Mouse (Mus musculus): ENCODE measurements around the gene Srebf2.
"Not testable (repeated sequence)": the region's sequence is repeated elsewhere in the genome, so short reads cannot be mapped to it uniquely, and the experiment has no call there.

Srebf2 gene

GRCm38 (mm10) chr15:82224602-82225215 lies 77.7 kb downstream of the Srebf2 start:
- no peak for DNase-seq (ENCODE audit: low read depth, low spot score)

DNA sequence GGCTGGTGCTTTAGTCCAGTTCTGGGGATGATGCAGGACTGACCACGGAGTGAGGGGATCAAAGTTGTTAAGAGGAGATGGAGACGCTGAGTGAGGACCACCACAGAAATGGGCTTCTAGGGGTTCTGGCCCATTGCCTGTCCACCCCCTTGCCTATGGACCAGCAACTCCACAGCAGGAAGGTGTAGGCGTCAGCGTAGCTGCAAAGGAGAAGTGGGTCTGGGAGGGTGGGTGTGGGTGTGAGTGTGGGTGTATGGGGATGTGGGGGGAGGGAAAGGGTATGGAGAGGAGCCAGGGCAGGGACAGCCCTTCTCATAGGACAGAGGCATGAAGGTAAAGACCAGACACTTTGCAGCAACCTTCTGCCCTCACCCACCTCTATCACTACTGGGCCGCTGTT lies 78.8 kb downstream of the Srebf2 start:
- no peak for DNase-seq (ENCODE audit: low read depth, low spot score)

DNA sequence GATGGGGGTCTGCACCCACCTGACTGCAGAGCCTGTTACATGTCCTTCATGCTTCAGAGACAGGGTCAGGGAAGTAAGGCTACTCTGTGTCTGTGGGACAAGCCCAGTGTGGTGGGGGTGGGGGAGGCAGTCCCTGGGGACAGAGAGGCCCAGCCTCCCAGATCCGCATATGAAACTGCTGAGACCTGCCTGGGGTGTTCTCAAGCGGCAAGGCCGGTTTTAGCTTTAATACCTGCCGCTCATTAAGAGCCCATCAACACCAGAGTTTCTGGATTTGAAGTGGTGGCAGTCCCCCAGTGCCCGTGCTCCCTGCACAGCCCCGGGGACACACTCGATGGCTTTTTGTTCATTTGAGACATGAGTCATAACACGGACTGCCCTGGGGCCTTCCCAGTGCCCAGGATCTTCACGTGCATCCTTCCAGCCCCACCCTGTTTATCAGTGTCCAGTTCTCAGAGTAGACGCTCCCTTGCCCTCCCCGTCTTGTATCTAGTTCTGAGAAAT lies 82.6 kb downstream of the Srebf2 start:
- DNase-seq (ENCODE audit: low read depth, low spot score), result no peak

- no peak for DNase-seq (ENCODE audit: low read depth, low spot score)
Observed at GRCm38 (mm10) chr15:82230098-82230611, 83.2 kb downstream of the Srebf2 start.

- DNase-seq (ENCODE audit: low read depth, low spot score), result no peak
Observed at GRCm38 (mm10) chr15:82231100-82231499, 84.1 kb downstream of the Srebf2 start.

DNA sequence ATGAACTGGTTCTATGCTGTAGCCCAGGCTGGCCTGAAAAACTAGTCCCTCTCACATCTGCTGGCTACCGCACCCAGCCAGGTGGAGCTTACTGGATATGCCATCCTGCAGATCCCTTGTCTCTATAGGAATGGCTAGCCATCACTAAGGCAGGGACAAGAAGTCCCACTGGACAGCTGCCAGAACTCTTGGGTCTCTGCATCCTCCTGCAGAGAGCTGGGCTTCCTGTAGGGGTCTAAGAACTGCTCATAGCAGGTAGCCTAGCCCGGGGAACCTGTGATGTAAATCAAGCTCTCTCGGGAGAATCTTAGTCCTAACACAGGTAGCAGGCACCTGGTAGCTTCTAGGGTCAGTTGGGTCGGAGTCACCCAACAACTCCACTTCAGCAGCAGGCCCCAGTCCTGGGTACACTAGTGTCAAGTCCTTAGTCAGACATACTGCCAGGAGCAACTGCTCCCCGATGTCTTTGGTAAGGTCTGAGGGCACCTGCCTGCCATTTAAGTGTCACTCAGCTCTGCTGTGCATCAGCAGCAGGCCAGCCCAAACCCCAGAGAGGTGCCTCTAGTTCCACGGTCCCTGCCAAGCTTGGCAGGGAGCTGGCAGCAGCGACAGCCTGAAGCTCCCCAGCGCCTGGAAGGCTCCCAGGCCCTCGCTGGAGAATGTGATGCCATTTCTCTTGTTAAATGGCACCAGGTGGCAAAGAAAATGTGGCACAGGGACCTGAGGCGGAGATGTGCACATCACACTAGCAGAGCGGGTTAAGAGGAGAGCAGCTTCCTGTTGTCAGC lies 84.8 kb downstream of the Srebf2 start:
- peak; percentile 66 for DNase-seq (ENCODE audit: low read depth, low spot score)

DNA sequence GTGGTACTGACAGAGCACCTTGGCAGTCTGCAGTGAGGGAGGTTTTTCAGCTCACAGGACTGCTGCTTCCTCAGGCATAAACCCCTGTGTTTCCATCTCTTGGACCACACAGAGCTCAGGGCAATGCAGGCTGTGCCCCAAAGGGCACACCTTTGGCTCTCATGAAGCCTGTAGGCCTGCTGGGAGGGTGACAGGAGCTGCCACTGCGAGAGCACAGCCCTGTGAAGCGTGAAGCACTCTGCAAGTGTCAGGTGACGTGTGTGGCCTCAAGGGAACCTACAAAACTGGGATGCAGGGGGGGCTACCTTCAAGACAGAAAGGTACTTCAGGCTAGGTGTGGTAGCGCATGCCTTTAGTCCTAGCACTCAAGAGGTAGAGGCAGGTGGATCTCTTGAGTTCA lies 85.7 kb downstream of the Srebf2 start:
- DNase-seq (ENCODE audit: low read depth, low spot score), result no peak

DNA sequence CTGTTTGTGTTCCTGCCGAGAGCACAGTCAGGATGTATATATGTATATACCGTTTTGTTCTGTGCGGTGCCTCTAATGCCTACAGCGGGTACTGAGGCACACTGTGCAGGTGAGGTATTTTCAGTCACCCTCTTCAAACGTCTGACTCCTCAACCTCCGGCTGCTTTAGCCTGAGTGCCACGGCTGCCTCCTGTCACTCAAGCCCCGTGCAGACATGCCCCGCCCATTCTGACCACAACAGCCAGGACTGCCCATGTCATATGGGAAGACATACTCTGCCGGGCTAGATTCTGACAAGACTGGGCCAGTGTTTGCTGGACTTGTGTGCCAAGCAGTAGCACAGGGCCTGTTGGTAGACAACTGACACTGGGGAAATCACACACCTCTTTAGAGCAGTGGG lies 88.7 kb downstream of the Srebf2 start:
- no peak for DNase-seq (ENCODE audit: low read depth, low spot score)

DNA sequence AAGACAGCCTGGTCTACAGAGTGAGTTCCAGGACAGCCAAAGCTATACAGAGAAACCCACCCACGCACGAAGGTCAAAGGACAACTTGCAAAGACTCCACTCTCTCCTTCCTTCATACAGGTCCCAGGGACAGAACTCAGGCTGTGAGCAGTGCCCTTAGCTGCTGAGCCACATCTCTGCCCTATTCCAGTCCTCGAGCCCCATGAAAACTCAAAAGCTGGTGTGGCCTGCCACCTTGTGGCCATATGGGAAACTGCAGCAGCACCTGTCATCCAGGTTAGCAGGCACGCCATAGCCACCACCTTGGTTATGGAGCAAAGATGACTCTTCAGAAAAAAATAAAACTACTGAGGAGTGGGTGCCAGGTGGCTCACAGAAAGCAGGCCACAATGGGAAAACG lies 89.6 kb downstream of the Srebf2 start:
- peak; percentile 81 for DNase-seq (ENCODE audit: low read depth, low spot score)

- DNase-seq (ENCODE audit: low read depth, low spot score), result no peak
Observed at GRCm38 (mm10) chr15:82243311-82243710, 96.3 kb downstream of the Srebf2 start.

- no peak for DNase-seq (ENCODE audit: low read depth, low spot score)
Observed at GRCm38 (mm10) chr15:82243742-82244114, 96.7 kb downstream of the Srebf2 start.

GRCm38 (mm10) chr15:82244115-82244804 lies 97.3 kb downstream of the Srebf2 start, which contains the start of gene Cenpm:
Gene Cenpm (minus strand): TSS chr15:82244748.
- DNase-seq (ENCODE audit: low read depth, low spot score), result peak; percentile 94

DNA sequence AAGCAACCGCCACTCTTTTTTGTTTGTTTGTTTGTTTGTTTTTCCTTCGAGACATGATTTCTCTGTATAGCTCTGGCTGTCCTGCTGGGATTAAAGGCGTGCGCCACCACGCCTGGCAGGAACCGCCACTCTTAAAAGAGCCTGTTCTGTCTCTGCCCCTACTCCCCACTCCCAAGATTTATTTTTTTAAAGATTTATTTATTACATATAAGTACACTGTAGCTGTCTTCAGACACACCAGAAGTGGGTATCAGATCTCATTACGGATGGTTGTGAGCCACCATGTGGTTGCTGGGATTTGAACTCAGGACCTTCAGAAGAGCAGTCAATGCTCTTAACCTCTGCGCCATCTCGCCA lies 97.8 kb downstream of the Srebf2 start:
- DNase-seq (ENCODE audit: low read depth, low spot score), result not testable (repeated sequence)

DNA sequence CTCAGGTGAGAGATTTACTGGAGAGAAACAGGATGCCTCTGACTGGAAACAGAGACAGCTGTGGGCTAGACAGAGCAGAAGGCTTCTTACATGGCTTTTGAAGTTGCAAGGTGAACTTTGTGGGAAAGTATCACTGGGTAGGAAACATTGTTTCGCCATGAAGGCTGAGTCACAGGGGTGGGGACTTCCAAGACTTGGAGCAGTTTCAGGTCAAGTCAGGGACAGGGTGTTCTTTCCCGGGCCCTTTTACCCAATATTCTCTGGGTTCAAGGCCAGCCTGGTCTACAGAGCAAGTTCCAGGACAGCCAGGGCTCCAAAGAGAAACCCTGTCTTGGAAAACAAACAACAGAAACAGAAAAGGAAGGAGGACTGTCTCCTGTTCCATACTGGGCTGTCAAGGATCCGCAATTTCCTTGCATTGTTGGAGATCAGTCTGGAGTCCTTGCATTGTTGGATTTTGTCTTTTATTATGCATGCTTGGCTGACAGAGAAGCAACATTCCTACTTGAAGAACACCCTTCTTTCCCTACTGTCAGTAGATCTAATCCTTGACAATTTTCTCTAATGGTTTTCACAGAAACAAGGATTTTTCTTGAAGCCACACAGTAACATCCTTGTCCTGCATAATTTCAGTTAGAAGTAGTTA lies 100.3 kb downstream of the Srebf2 start:
- DNase-seq (ENCODE audit: low read depth, low spot score), result peak; percentile 97

DNA sequence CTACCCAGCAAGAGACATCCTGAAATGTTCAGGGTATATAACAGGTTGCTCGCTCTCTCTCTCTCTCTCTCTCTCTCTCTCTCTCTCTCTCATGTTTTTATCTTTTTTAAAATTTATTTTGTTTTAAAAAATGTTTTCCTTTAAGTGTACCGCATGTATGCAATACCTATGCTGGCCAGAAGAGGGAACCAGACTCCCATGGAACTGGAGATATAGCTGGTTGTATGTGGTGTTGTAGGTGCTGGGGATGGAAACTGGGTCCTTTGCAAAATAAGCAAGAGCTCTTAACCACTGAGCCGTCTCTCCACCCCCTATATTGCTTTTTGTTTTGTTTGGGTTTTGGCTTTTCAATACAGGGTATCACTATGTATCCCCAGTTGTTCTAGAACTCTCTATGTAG lies 104.6 kb downstream of the Srebf2 start:
- no peak for DNase-seq (ENCODE audit: low read depth, low spot score)

DNA sequence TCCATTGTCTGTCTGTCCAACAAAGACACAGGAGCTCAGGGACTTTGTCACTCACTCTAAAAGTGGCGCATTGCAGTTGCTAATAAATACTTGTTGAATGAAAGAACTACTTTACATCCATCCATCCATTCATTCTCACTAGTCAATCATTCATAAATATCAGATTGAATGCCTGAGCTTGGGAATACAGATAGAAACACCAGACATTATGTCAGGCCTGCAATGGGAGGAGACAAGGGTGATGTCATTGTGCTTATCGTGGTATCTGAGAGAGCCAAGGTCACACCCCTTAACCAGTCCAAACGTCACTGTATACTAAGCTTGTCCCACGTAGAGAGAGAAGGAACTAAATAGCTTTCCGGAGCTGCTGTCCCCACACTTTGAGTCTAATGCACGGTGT lies 105.1 kb downstream of the Srebf2 start, which contains the start of gene 1500009C09Rik:
1500009C09Rik (plus strand) TSS at position 301 of the 400 bp plus-strand sequence.
- no peak for DNase-seq (ENCODE audit: low read depth, low spot score)

Measured in R1 (cell line).